Mouse (Mus musculus) liver, embryonic 11.5 days (tissue): ENCODE measurements around the gene Mrnip. TPM values are rescaled to one million over a fixed set of nuclear protein-coding genes. Genes with fewer than 3 reads are reported as not detected.

Source experiments
- microRNA-seq: library from miRNA; unstranded; fragments of <30 nt; microRNA quantifications from one replicate; pipeline ENCODE4, GENCODE M21; 2017; ENCODE audit warnings: borderline number of aligned reads
- polyA plus RNA-seq: library from polyadenylated mRNA; unstranded; fragments of >200 nt; fragmentation: Nextera tagmentation; extraction: Ambion mirVana; gene quantifications from 2 replicates; pipeline ENCODE4 v1.2.1, GENCODE M21; 2014

The Mrnip gene
- polyA plus RNA-seq, 1 experiment from 2014 or later, result 13.9 TPM

Small RNAs within 50 kb of the gene (microRNA-seq; reads per million reads assigned to microRNA genes)
- 1.1 reads per million for gene Mir6919

Other genes starting within 250 kb of the Mrnip start
- gene Rnf130, start 149.1 kb upstream of the Mrnip start, polyA plus RNA-seq, result 47.8 and 48.0 TPM in 2 replicates
- gene Tbc1d9b, start 43.0 kb upstream of the Mrnip start, polyA plus RNA-seq, result 30.1 and 34.0 TPM in 2 replicates
- 176 and 177 TPM in 2 replicates for gene Sqstm1, start 36.4 kb downstream of the Mrnip start, polyA plus RNA-seq
- gene Mgat4b, start 36.4 kb downstream of the Mrnip start, polyA plus RNA-seq, result 22.3 and 25.4 TPM in 2 replicates
- gene Ltc4s, start 64.2 kb downstream of the Mrnip start, polyA plus RNA-seq, result 0.82 and 2.6 TPM in 2 replicates
- 4.4 and 5.6 TPM in 2 replicates for gene Maml1, start 117.9 kb downstream of the Mrnip start, polyA plus RNA-seq
- gene Canx, start 151.2 kb downstream of the Mrnip start, polyA plus RNA-seq, result 267 and 285 TPM in 2 replicates
- gene Cby3, start 180.0 kb downstream of the Mrnip start, polyA plus RNA-seq, result not detected in 2 replicates
- 341 and 346 TPM in 2 replicates for gene Hnrnph1, start 202.5 kb downstream of the Mrnip start, polyA plus RNA-seq